ENCODE assay signal across 9 mouse cellular contexts in genomic region chr19:25374926-25375325, GRCm38 (mm10).
DNase-seq lines count a peak whose midpoint lies in the region; ATAC-seq and TF ChIP-seq lines count a peak whose summit lies in the region.
"Had no signal": no experiment of that assay in that cellular context is flagged by ENCODE, and none has a peak within 500 bp of the region (broad histone marks: within the 10 kb centered on the region; RNA-seq: fewer than 3 reads in every experiment).

No protein-coding gene starts in this region.

- no peaks in the 10 kb centered on the region for H3K36me3 ChIP-seq in intestine, embryonic 16.5 days (ENCODE audit: control insufficient read depth, insufficient read depth, low read length)
- H3K36me3 ChIP-seq in liver, embryonic 15.5 days (replicated peaks): no peaks in the 10 kb centered on the region
- no peaks in the 10 kb centered on the region for H3K36me3 ChIP-seq in thymus, adult 2 months (ENCODE audit: control insufficient read depth, insufficient read depth, low read length)

- H3K9me3 ChIP-seq in intestine, embryonic 16.5 days (ENCODE audit: control insufficient read depth, low read length): no peaks in the 10 kb centered on the region
- no peaks in the 10 kb centered on the region for H3K9me3 ChIP-seq in liver, embryonic 15.5 days (replicated peaks)

- peaks cover 9% of the 10 kb centered on the region; the same call in 1 of the 2 replicates for H3K4me1 ChIP-seq in intestine, embryonic 16.5 days (ENCODE audit: control insufficient read depth, insufficient read depth, low read length)
- H3K4me1 ChIP-seq in liver, embryonic 15.5 days (replicated peaks): peaks cover 4% of the 10 kb centered on the region
- H3K4me1 ChIP-seq in thymus, adult 2 months (replicated peaks; ENCODE audit: control insufficient read depth, insufficient read depth, low read length): no peaks in the 10 kb centered on the region

- no peak overlapping the region for H3K4me3 ChIP-seq in intestine, embryonic 16.5 days (ENCODE audit: low read length)
- H3K4me3 ChIP-seq in liver, embryonic 15.5 days (replicated peaks): no peak overlapping the region
- no peak overlapping the region for H3K4me3 ChIP-seq in thymus, adult 2 months (ENCODE audit: control insufficient read depth, insufficient read depth, low read length)

- no peak overlapping the region for H3K27ac ChIP-seq in intestine, embryonic 16.5 days (ENCODE audit: low read length)
- H3K27ac ChIP-seq in liver, embryonic 15.5 days (replicated peaks): peak overlapping the region; percentile 65
- no peak overlapping the region for H3K27ac ChIP-seq in thymus, adult 2 months (ENCODE audit: control insufficient read depth, insufficient read depth, low read length)

- intact Hi-C loops in left cerebral cortex, postnatal 10 days (cut with DNase I): no loop called here

- TF ChIP-seq CTCF in thymus, adult 2 months (IDR thresholded peaks at IDR 0.05; ENCODE audit: borderline replicate concordance, control insufficient read depth, extremely low read depth, insufficient read depth, low read length, poor library complexity): no peak

- no peak for TF ChIP-seq POLR2A in thymus, adult 2 months (IDR thresholded peaks at IDR 0.05; ENCODE audit: control insufficient read depth, extremely low read depth, insufficient read depth, low read length, poor library complexity)

- H3K9ac ChIP-seq in intestine, embryonic 16.5 days (ENCODE audit: low read depth, low read length): no peak overlapping the region; the same call in 1 of the 2 replicates
- no peak overlapping the region for H3K9ac ChIP-seq in liver, embryonic 15.5 days

- peak; percentile 18 to 63 for DNase-seq in left cerebral cortex, postnatal 10 days (ENCODE audit: extremely low spot score in 1 of 2, low spot score in 2 of 2)
- DNase-seq in left cerebral cortex, adult 11 months (ENCODE audit: low spot score): no peak
- DNase-seq in cerebellum, adult 9-10 months: peak; percentile 42
- DNase-seq in heart, adult 11 months: peak; percentile 98
- DNase-seq in thymus, adult 2 months: no peak

- 21% methylated on average over 12 of the region's 12 CpGs for WGBS in intestine, embryonic 16.5 days
- WGBS in liver, embryonic 15.5 days (ENCODE audit: insufficient replicate concordance): 16% methylated on average over 12 of the region's 12 CpGs
- WGBS in thymus, adult 2 months: 63% methylated on average over 12 of the region's 12 CpGs

- H3K4me2 ChIP-seq in intestine, embryonic 16.5 days (ENCODE audit: low read depth, low read length): no peak overlapping the region
- no peak overlapping the region for H3K4me2 ChIP-seq in liver, embryonic 15.5 days

- no peaks in the 10 kb centered on the region for H3K27me3 ChIP-seq in intestine, embryonic 16.5 days (replicated peaks; ENCODE audit: control insufficient read depth, insufficient read depth, low read length)
- H3K27me3 ChIP-seq in liver, embryonic 15.5 days: no peaks in the 10 kb centered on the region
- no peaks in the 10 kb centered on the region for H3K27me3 ChIP-seq in thymus, adult 2 months (ENCODE audit: control insufficient read depth, insufficient read depth, low read length)
- H3K27me3 ChIP-seq: CH12.LX had no signal

- ATAC-seq in intestine, embryonic 16.5 days: peak; percentile 67
- peak; percentile 69 for ATAC-seq in liver, embryonic 15.5 days (ENCODE audit: insufficient read depth)
- no peak for ATAC-seq in erythroblast, adult 5-6 weeks (replicated peaks; ENCODE audit: low FRiP score, poor library complexity, severe bottlenecking)

Comparison
In these comparisons a context has a peak if more than half of its experiments do, and no peak if none do; other contexts are left out.
1. DNase-seq: peak in left cerebral cortex, postnatal 10 days (2 of 2), cerebellum, adult 9-10 months (single experiment) and heart, adult 11 months (single experiment); none in left cerebral cortex, adult 11 months (single experiment) and thymus, adult 2 months (single experiment).